Mouse (Mus musculus) embryonic fibroblast, embryonic 13.5 days (primary cell): ENCODE measurements at regions not wholly inside any gene's neighbourhood (a gene's known extent, or its start where the extent isn't known, plus 50 kb on each side); places are given as distances from the start of the nearest gene placed in this dataset.

ENCODE experiments used
- H3K27ac ChIP-seq: 2 replicates; pipeline ENCODE4 v1.5.1; 2012; ENCODE audit warnings: low read length, control low read depth, inconsistent platforms; ENCODE audit not compliant: insufficient read depth
- H3K4me1 ChIP-seq: 2 replicates; pipeline ENCODE4 v1.6.1; 2011; ENCODE audit warnings: low read length; ENCODE audit not compliant: control insufficient read depth, insufficient read depth
- H3K4me3 ChIP-seq: 2 replicates; pipeline ENCODE4 v1.5.1; 2011; ENCODE audit warnings: mild to moderate bottlenecking, control low read depth, low read length; ENCODE audit not compliant: insufficient read depth
- CTCF ChIP-seq: IDR thresholded peaks from 2 replicates; pipeline ENCODE4 v1.5.1; 2011; ENCODE audit warnings: mild to moderate bottlenecking, control low read depth, low read length, moderate library complexity, borderline replicate concordance; ENCODE audit not compliant: insufficient read depth
- POLR2A ChIP-seq: IDR thresholded peaks from 2 replicates; pipeline ENCODE4 v1.6.1; 2011; ENCODE audit warnings: low read depth, mild to moderate bottlenecking, control low read depth, low read length, moderate library complexity

- no peak overlapping the region for H3K27ac ChIP-seq
- TF ChIP-seq POLR2A (no peak), CTCF (no peak)
- no peaks in the 10 kb centered on the region for H3K4me1 ChIP-seq
- H3K4me3 ChIP-seq, result no peak overlapping the region
These were observed 373.2 kb upstream of the Gm10131 start for GRCm38 (mm10) chr8:34484551-34485335.

- no peak overlapping the region for H3K4me3 ChIP-seq
- no peak overlapping the region for H3K27ac ChIP-seq
- H3K4me1 ChIP-seq, result no peaks in the 10 kb centered on the region
- TF ChIP-seq POLR2A, result no peak
- no peak for TF ChIP-seq CTCF
These were observed 371.7 kb upstream of the Gm10131 start for GRCm38 (mm10) chr8:34483212-34483611.

GRCm38 (mm10) chr8:34482676-34483075 lies 371.1 kb upstream of the Gm10131 start:
- H3K4me1 ChIP-seq, result no peaks in the 10 kb centered on the region
- H3K4me3 ChIP-seq, result no peak overlapping the region
- no peak overlapping the region for H3K27ac ChIP-seq
- no peak for TF ChIP-seq CTCF
- TF ChIP-seq POLR2A, result no peak

- TF ChIP-seq CTCF (no peak), POLR2A (no peak)
- no peak overlapping the region for H3K4me3 ChIP-seq
- H3K4me1 ChIP-seq, result no peaks in the 10 kb centered on the region
- no peak overlapping the region for H3K27ac ChIP-seq
These were observed 369.0 kb upstream of the Gm10131 start for GRCm38 (mm10) chr8:34480496-34480895.

GRCm38 (mm10) chr8:34478891-34479290 lies 367.4 kb upstream of the Gm10131 start:
- H3K27ac ChIP-seq, result no peak overlapping the region
- TF ChIP-seq POLR2A (no peak), CTCF (no peak)

GRCm38 (mm10) chr8:34478465-34478864 lies 366.9 kb upstream of the Gm10131 start:
- no peaks in the 10 kb centered on the region for H3K4me1 ChIP-seq
- H3K27ac ChIP-seq, result no peak overlapping the region
- no peak overlapping the region for H3K4me3 ChIP-seq
- TF ChIP-seq POLR2A, result no peak
- no peak for TF ChIP-seq CTCF

More at GRCm38 (mm10) chr8:34478891-34479290, 367.4 kb upstream of the Gm10131 start:
- no peak overlapping the region for H3K4me3 ChIP-seq
- no peaks in the 10 kb centered on the region for H3K4me1 ChIP-seq

GRCm38 (mm10) chr8:34476146-34476820 lies 364.7 kb upstream of the Gm10131 start:
- Histone ChIP-seq H3K27ac (no peak overlapping the region), H3K4me1 (no peaks in the 10 kb centered on the region), H3K4me3 (no peak overlapping the region)
- TF ChIP-seq CTCF, result no peak
- TF ChIP-seq POLR2A, result no peak

GRCm38 (mm10) chr8:34474593-34474992 lies 363.1 kb upstream of the Gm10131 start:
- no peak overlapping the region for H3K27ac ChIP-seq
- no peak overlapping the region for H3K4me3 ChIP-seq
- no peaks in the 10 kb centered on the region for H3K4me1 ChIP-seq
- TF ChIP-seq CTCF (no peak), POLR2A (no peak)

GRCm38 (mm10) chr8:34473769-34474168 lies 362.2 kb upstream of the Gm10131 start:
- TF ChIP-seq CTCF, result no peak
- Histone ChIP-seq H3K27ac (no peak overlapping the region), H3K4me3 (no peak overlapping the region), H3K4me1 (no peaks in the 10 kb centered on the region)

GRCm38 (mm10) chr8:34473301-34473700 lies 361.8 kb upstream of the Gm10131 start:
- TF ChIP-seq CTCF (no peak), POLR2A (no peak)
- Histone ChIP-seq H3K4me1 (no peaks in the 10 kb centered on the region), H3K27ac (no peak overlapping the region), H3K4me3 (no peak overlapping the region)
